Mouse (Mus musculus) frontal cortex, postnatal 10 days (tissue): Measurements from ENCODE around the gene Ehd1.
"Not testable (repeated sequence)": the region's sequence is repeated elsewhere in the genome, so short reads cannot be mapped to it uniquely, and the experiment has no call there.

Source experiments
- DNase-seq, 2 experiments: peaks; one replicate each; pipeline ENCODE4 v3.0.0; 2022; ENCODE audit warnings: low spot score in 2 of 2, mixed read lengths in 1 of 2

The Ehd1 gene

GRCm38 (mm10) chr19:6300402-6300841, 23.9 kb downstream of the Ehd1 start:
- DNase-seq, result no peak

DNA sequence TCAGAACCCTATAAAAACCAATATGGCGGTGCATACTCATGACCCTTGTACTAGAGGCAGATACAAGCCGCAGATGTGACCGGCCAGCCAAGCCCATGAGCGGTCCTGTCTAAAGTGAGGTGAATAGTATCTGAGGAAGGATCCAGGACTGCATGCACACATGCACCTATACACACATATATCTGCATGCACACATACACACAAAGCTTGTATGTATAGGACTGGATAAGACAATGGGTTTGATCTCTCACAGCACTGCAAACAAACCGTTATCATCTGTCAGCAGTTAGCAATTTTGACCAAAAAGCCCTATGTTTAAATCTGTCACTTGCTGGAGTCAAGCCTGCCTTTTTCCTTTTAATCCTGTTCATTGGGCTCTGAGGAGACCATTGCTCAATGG, 25.6 kb downstream of the Ehd1 start:
- no peak for DNase-seq

DNA sequence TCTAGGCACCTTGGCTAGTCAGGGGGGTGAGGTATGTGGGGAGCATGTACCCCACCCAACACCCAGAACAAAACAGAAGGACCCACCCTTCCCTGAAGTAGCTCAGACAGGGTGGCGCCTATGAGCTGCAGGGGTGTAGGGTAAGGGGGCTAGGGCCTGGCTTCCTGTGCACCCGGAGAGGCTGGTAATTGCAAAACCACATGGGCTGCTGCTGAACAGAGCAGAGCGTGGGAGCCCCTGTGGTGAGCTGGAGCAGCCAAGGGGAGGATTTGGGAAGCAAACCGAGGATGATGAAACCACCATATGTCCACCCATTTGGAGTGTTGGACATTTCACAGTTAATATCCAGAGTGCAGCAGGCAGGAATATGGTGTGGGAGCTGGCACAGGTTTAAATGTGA, 26.0 kb downstream of the Ehd1 start:
- no peak for DNase-seq

GRCm38 (mm10) chr19:6303831-6304230, 27.3 kb downstream of the Ehd1 start:
- DNase-seq, result no peak

- peak; percentile 48 to 73 for DNase-seq
Observed at GRCm38 (mm10) chr19:6304787-6305516, 28.4 kb downstream of the Ehd1 start.

DNA sequence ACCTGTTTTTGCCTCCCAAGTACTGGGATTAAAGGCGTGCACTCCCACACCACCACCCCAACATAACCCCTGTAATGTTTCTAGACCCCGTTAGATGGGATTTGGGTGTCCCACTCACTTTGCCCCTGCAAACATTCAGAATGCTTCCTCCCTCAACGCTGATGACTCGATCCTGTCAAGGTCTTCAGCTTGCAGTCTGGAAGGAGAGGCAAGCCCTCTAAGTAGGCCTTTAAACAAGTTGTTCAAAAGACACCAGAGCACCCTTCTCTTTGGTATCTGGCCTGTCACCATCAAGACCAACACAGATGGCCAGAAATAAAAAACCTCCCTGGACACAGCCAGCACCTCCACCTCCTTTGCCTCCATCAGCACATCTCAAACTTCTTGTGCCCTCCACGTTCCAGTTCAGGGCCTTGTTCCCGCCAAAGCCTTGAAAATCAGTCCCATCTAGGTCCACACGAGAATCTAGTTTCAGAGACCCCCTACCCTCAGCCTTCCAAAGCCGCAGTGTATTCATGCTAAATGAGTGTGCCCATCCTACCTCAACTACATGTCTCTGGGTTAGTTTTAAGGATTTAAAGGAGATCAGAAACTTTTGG, 29.1 kb downstream of the Ehd1 start:
- DNase-seq, result no peak

- DNase-seq, result peak in 1 of 2 experiments; percentile 46
Observed at GRCm38 (mm10) chr19:6306137-6306551, 29.6 kb downstream of the Ehd1 start, which contains the start of gene Cdc42bpg. TSS of gene Cdc42bpg (plus strand) at chr19:6306456.

- peak; percentile 49 to 62 for DNase-seq
Observed at GRCm38 (mm10) chr19:6306586-6306985, 30.1 kb downstream of the Ehd1 start.

DNA sequence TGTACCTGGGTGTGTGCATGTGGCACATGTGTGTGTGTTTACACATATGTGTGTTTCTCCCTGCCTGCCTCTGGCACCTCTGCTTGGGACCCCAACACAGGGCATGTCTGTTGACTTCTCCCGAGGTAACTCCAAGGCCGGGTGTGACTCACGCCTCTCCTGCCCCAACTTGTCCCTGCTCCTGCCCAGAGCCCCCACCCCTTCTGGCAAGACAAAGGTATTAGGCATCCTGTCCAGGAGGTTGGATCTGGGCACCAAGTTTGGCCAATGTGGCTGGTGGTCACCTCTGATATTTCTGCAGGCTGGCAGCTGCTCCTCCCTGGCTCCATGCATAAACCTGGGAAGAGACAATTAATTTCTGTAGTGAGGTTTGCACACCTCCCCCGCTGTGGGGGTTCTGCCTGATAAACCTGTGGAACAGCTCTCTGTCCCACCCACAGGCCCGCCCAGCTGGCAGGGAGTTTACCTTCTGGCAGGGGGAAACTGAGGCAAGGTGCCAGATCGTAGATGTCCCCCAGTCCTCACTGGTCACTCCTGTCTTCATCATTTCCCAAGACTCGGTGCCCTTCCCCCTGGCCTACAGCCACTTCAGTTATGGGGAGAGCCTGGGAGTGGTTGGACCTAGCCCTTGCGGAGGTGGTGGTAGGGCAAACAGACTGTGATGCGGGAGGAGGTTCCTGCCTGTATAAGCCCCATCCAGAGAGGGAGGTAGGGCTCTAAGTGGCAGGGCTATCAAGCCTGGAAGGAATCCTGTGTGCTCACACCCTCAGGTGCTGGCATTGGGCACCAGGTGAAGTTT, 31.4 kb downstream of the Ehd1 start:
- no peak for DNase-seq

DNA sequence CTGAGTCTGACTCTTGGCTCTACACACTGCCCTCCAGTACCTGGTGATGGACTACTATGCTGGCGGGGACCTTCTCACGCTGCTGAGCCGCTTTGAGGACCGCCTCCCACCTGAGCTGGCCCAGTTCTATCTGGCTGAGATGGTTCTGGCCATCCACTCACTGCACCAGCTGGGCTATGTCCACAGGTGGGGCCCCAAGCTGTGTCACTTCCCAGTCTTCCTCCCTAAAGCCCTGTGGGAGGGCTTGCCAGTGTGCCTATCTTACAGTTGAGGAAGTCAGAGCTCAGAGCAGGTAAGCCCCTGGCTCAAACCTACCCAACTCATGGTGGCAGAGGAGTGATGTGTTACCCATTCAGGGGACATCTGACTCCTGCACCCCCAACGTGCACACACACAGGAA, 33.7 kb downstream of the Ehd1 start:
- no peak for DNase-seq

GRCm38 (mm10) chr19:6311783-6312182, 35.3 kb downstream of the Ehd1 start:
- not testable (repeated sequence) for DNase-seq

GRCm38 (mm10) chr19:6313796-6314195, 37.3 kb downstream of the Ehd1 start:
- no peak for DNase-seq

- DNase-seq, result no peak
Observed at GRCm38 (mm10) chr19:6314513-6314912, 38.0 kb downstream of the Ehd1 start.

GRCm38 (mm10) chr19:6315573-6315972, 39.0 kb downstream of the Ehd1 start:
- DNase-seq, result no peak

DNA sequence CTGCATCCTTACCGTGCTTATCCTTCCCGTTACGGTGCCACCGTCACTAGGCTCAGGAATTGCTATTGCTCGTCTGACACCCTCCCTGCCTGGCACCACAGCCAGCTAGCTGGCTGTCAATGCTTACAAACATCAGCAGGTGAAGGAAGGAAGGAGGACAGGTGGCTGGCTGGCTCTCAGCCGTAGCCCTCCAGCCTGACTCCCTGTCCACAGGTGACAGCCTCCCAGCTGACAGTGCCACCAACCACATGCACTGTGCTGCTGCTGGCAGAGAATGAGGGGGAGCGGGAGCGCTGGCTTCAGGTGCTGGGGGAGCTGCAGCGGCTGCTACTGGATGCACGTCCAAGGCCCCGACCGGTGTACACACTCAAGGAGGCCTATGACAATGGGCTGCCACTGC, 41.6 kb downstream of the Ehd1 start:
- DNase-seq, result no peak

- DNase-seq, result no peak
Observed at GRCm38 (mm10) chr19:6321358-6321757, 44.8 kb downstream of the Ehd1 start.

GRCm38 (mm10) chr19:6321786-6322621, 45.5 kb downstream of the Ehd1 start:
- DNase-seq, result no peak

DNA sequence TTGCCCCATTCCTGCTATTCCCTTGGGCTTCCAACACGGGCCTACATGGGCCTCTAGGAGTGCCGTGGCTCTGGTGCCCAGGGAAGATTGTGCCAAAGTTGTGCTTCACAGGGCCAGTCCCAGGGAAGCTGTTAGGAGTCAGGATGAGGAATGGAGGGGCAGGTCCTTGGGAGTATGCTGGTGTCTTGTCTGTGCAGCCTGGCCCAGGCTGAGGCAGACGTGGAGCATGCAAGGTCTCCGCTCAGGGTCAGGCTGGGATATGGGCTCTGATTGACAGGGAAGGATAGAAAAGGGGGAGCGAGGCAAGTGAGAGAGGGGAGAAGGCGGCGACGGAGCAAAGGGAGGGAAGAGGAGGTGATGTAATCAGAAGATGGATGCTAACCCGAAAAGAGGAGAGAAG, 48.2 kb downstream of the Ehd1 start:
- no peak for DNase-seq

DNA sequence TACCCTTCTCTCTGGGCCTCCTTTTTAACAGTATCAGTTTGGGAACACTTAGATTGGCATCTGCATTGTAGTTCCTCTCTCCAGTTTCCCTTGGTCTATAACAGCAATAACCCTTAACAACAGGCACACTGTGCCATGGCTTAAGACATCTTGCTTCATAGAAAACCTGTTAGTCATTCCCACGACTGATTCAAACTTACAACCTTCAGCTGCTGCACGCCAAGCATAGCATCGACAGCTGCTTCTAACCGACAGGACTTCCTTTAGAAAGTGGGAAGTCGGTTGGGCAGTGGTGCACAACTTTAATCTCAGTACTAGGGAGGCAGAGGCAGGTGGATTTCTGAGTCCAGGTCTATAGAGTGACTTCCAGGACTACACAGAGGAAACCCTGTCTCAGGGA, 54.7 kb downstream of the Ehd1 start:
- DNase-seq, result no peak

DNA sequence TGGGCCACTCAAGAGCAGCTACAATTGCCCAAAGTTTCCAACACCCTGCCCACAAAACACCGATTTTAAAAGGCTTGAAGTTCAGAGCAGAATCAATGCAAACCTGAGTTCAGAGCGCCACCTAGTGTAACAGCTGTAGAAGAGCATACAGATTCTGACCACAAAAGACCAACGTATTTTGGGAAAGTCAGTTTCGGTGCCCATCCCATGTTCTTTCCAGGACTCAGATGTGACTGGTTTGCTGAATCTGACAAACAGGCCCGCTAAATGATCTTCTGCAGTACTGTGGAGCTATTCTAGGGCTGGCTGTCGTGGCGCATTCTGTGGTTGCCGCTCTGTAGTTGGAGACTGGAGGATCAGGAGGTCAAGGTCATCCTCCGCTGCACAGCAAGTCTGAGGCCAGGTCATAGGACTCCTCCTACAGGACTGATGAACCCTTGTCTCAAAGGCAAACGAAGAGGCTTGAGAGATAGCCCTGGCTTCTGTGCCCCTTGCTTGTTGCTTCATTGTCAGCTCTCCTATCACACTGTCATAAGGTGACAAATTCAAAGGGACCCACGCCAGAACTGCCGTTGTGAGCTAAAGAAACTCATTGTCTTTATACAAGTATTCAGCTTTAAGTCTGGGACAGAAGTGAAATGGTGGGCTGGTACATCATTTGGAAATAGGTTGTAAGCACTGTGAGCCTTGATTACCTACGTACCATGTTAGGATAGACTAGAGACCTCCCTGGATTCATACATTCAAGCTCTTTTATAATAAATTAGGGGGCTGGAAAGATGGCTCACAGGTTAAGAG, 55.4 kb downstream of the Ehd1 start:
- no peak for DNase-seq
